Mouse (Mus musculus): ENCODE measurements around the gene Bicd2. TPM values are rescaled to one million over a fixed set of nuclear protein-coding genes. Genes with fewer than 3 reads are reported as not detected.
"Not testable (repeated sequence)": the region's sequence is repeated elsewhere in the genome, so short reads cannot be mapped to it uniquely, and the experiment has no call there.

Bicd2 gene
- total RNA-seq, 1 experiment from 2014 or later, result 38.2 TPM

- no peak for DNase-seq
Observed at GRCm38 (mm10) chr13:49360906-49361406, 19.6 kb downstream of the Bicd2 start.

DNA sequence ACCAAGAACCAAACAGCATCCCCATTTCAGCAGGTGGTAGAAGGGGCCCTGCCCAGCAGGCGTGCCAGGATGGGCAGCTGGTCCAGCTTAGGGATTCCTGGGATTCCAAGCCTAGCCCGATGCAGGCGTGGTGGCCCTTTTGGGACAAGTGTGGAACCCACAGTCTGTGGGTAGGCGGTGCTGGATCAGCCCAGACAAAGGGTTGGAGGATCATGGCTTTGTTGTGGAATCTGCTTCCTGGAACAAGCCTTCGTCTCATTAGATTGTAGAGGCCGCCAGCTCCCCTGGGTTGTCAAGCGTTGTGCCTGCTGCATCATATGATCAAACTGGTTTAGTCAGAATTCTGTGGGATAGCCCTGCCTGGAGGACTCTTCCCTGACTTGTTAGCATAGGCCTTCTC lies 21.0 kb downstream of the Bicd2 start:
- no peak for DNase-seq

DNA sequence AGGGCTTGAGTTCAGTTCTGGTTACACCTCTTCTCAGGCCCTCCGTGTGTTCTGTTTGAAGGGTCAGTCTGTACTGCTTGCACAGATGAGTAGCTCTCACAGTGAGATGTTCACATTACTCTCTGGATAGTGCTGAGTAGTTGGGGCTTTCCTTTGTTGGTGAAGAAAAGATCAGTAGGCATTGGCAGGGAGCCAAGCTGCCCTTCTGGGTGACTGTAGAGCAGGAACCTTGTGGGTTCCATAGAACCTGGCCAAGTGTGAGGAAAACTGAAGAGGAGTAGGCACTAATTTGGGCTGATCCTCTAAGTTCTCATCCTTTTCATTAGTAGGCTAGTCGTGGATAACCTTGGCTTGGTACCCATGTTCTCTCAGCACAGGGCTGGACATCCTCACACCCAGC lies 21.4 kb downstream of the Bicd2 start:
- DNase-seq, result peak; percentile 48

DNA sequence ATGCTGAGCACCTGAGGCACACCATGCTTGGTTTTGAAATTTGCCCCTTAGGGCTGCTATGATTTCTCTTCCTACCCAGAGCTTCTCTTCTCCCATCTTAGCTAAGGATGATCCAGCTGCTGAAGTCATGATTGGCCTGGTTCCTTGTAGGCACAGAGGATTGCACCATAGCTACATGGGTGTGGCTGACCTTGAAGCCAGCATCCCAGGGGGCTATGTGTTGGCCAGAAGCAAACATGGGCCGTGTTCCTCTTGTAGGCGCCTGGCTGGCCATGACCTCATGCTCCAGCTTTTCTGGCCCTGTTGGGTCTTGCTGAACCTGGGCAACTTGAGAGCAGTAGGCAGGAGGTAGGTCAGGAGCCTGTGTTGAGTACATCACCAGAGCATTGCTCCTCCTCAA lies 23.3 kb downstream of the Bicd2 start:
- peak; percentile 77 for DNase-seq

DNA sequence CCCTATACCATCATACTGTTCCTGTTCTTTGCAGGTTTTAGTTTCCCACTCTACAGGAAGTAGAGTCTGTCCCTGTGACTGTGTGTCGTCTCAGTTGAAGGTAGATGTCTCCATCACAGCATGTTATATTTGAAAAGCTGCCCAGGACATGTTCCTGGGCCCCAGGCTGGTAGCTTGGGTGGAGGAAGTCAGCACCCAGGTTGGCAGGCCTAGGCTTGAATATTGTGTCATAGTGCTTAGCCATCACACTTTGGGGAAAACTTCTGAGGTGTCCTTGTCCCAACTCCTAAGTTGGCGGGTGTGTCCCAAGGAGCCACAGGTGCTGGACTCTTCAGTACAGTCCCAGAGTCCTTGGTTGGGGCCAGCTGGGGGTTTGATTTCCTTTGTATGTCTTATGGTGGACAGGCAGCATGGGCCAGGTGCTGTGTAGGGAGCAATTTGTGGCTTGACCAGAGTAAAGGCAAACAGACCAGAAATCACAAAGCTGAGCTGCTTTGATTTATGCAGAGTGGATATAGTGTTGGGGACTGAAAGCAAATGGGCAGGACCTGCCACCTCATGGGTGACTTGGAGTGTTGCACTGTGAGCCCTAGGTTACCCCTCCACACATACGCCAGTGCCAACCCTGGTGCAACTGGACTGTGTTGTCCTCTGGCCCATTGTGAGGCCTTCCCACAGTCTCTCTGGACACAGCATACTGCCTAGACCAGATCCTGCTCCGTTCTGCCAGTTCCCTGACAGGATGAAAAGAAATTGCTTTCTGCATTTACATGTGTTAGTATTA lies 26.5 kb downstream of the Bicd2 start:
- peak; percentile 50 for DNase-seq

DNA sequence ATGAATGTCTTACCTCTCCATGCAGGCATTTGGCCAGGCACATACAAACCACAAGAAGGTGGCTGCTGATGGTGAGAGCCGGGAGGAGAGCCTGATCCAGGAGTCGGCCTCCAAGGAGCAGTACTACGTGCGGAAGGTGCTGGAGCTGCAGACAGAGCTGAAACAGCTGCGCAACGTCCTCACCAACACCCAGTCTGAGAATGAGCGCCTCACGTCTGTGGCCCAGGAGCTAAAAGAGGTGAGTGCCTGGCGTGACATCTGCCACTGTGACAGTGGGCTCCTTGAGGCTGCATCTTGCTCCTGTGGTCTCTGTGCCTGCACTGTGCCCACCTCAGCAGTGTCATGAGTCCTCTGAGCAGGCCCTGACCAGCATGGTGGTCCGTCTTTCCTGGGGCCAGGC lies 28.0 kb downstream of the Bicd2 start:
- DNase-seq, result no peak

DNA sequence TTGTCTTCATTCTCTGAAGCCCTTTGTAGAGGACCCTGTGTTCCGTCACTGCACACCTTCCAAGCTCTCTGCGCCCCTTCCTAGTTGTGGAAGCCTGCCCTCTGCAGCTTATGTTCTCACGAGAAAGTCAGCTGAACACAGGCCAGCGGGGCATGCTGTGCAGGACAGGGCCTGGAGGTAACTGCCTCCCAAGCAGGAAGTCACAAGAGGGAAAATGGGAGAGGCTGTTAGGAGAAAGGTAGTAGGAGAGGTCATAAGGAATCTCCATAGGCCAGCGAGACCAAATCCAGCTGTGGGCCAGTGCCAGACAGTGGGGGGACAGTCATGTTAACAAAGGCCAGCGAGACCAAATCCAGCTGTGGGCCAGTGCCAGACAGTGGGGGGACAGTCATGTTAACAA lies 28.8 kb downstream of the Bicd2 start:
- not testable (repeated sequence) for DNase-seq

- DNase-seq, result not testable (repeated sequence)
Observed at GRCm38 (mm10) chr13:49370916-49371315, 29.5 kb downstream of the Bicd2 start.

GRCm38 (mm10) chr13:49371428-49371899 lies 30.1 kb downstream of the Bicd2 start:
- DNase-seq, result peak; percentile 87

DNA sequence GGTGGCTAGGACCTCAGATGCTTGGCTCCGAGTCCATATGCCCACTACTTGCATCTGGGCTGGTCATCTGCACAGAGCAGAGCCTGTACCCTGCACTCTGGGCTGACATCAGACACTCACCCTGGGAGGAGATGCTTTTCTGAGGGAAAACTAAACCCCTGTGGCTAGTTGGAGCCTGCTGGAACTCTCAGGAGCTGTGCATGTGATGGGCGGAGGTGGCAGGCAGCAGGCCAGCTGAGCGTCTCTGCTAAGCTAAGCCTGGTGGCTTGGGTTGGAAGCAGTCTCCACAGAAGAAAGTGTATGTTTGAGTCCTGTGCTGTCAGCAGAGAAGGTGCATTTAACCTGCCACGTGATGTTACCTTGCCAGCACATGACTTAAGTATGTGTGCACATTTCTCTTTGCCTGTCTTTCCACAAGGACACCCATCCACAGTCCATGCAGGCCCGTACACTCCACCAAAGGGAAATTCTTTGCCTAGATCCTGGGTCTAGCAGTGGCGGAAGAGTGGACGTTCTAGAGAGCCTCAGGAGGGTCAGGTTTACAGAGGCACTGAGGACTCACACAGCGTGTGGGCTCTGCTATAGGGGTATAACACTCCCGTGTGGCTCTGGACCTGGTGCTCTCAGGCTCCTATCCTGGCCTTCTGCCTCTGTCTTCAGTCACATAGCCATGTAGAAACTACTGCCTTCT lies 31.1 kb downstream of the Bicd2 start:
- DNase-seq, result no peak

GRCm38 (mm10) chr13:49374304-49374703 lies 32.9 kb downstream of the Bicd2 start:
- no peak for DNase-seq

DNA sequence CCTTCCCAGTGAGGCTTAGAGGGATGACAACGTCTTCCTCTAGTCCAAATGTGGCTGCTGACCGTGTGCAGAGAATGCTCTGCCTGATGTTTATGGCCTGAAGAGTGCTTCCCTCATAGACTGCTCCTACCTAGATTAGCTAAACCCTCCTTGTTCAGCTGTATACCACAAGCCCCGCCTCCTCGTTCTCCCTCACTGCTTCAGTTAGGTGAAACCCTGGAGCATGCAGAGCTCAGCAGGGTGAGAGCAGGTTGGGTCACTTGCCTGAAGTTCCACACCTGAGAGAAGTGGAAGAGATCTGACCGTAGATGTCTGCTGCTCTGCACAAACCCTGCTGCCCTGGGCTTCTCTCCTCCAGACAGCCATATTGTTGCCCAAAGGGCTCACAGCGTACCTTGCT lies 33.3 kb downstream of the Bicd2 start:
- DNase-seq, result no peak

DNA sequence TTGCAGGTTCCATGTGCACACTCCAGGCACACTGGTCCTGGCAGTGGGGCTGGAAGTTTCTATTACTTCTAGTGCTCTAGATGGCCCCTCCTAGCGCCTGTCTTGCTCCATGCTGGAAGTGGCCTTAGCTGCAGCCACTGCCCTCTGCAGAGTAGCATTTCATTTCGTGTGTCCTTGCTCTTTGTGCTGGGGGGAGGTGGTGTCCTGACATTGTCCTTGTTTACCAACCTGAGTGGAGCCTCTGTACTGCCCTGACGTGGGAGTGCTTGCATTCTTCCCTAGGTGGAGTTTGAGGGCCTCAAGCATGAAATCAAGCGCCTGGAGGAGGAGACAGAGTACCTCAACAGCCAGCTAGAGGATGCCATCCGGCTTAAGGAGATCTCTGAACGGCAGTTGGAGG lies 36.2 kb downstream of the Bicd2 start:
- DNase-seq, result peak; percentile 40

GRCm38 (mm10) chr13:49379301-49379700 lies 37.9 kb downstream of the Bicd2 start:
- no peak for DNase-seq

GRCm38 (mm10) chr13:49381230-49381629 lies 39.8 kb downstream of the Bicd2 start:
- peak; percentile 93 for DNase-seq

DNA sequence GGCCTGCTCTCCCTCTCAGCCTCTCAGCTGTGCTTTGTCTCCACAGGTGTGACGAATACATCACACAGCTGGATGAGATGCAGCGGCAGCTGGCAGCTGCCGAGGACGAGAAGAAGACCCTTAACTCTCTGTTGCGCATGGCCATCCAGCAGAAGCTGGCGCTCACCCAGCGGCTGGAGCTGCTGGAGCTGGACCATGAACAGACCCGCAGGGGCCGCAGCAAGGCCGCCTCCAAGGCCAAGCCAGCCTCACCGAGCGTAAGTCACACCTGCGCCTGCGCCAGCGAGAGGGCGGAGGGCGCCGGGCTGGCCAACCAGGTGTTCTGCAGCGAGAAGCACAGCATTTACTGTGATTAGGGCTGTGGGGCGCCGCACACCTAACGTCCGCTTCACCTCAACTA lies 41.6 kb downstream of the Bicd2 start:
- no peak for DNase-seq

- peak; percentile 51 for DNase-seq
Observed at GRCm38 (mm10) chr13:49384751-49385463, 43.5 kb downstream of the Bicd2 start.

DNA sequence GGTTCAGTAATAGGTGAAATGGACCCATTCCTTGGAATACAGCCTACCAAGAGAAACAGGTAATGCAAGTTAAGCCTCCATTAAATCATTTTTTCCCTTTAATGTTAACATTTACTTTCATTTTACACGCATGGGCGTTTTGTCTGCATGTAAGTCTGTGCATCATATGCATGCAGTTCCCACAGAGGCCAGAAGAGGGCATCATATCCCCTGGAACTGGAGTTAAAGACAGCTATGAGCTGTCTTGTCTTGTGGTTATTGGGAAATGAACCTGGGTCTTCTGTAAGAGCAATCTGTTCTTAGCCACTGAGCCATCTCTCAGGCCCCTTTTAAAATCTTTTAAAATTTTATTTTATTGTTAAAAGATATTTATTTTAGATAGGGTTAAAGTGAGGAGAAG lies 50.0 kb downstream of the Bicd2 start:
- peak; percentile 49 for DNase-seq

- DNase-seq, result no peak
Observed at GRCm38 (mm10) chr13:49393579-49393978, 52.2 kb downstream of the Bicd2 start.

- peak; percentile 38 for DNase-seq
Observed at GRCm38 (mm10) chr13:49394886-49395447, 53.6 kb downstream of the Bicd2 start.

DNA sequence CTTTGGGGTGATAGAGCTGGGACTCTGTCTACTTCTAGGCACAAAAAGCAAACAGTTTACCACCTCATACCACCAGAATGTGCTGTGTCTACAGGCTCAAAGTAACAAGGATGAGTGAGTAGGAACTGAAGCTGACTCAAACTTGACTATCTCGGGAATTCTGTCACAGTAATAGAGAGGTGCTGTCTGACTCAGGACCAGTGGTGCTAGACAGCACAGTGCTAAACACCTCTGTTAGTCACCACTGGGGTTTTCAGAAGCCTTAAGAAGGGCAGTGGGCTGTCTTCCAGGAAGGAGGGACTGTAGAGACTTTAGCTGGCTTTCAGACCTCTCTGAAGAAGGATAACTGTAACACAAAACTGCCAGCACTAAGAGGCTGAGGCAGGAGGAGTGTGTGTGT lies 55.4 kb downstream of the Bicd2 start:
- DNase-seq, result no peak

DNA sequence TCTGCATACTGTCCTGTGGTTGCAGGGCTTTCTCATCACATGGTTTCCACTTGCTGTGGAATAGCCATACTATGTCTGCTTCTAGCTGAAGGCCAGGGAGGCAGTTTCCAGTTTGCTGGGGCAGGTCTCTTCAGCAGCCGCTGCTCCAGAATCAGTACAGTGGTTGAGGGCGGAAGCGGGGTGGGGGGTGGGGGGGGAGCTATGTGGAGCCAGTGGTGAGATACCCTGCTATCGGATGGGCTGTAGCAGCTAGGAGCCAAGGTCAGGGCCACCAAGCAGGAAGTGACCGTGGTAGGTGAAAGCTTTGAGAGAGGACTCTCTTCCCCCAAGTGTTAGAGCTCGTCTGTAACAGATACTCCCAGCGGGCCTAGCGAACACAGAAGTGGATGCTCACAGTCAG lies 56.8 kb downstream of the Bicd2 start:
- no peak for DNase-seq
